Mouse (Mus musculus) midbrain, embryonic 14.5 days (tissue): ENCODE measurements around the gene Txk. TPM values are rescaled to one million over a fixed set of nuclear protein-coding genes. Genes with fewer than 3 reads are reported as not detected.

Experiments
- ATAC-seq: fragments of 200-750 bp; cut with Nextera tagmentation; 2 replicates; pipeline ENCODE4 v1.8.0; 2017; ENCODE audit warnings: moderate number of reproducible peaks, moderate library complexity; ENCODE audit not compliant: low FRiP score, low TSS enrichment
- DNase-seq: peaks from one replicate; pipeline ENCODE4 v3.0.0-alpha.2; 2015
- H3K27ac ChIP-seq: fragments of 300-500 bp; sonication (generic); replicated peaks from 2 replicates; pipeline ENCODE4 v1.5.1; 2014; ENCODE audit warnings: mild to moderate bottlenecking, low read depth, low read length, moderate library complexity
- H3K27me3 ChIP-seq: fragments of 300-500 bp; sonication (generic); 2 replicates; pipeline ENCODE4 v1.6.1; 2014; ENCODE audit warnings: low read length, control low read depth, mixed read lengths; ENCODE audit not compliant: control insufficient read depth, insufficient read depth
- H3K36me3 ChIP-seq: fragments of 300-500 bp; sonication (generic); 2 replicates; pipeline ENCODE4 v1.6.1; 2014; ENCODE audit warnings: low read length, control low read depth; ENCODE audit not compliant: control insufficient read depth, insufficient read depth
- H3K4me1 ChIP-seq: fragments of 300-500 bp; sonication (generic); 2 replicates; pipeline ENCODE4 v1.6.1; 2014; ENCODE audit warnings: mild to moderate bottlenecking, antibody characterized with exemption, low read length, control low read depth; ENCODE audit not compliant: control insufficient read depth, insufficient read depth
- H3K4me2 ChIP-seq: fragments of 300-500 bp; sonication (generic); 2 replicates; pipeline ENCODE4 v1.6.1; 2014; ENCODE audit warnings: mild to moderate bottlenecking, low read length, moderate library complexity
- H3K4me3 ChIP-seq: fragments of 300-500 bp; sonication (generic); replicated peaks from 2 replicates; pipeline ENCODE4 v1.5.1; 2014; ENCODE audit warnings: low read depth, low read length
- H3K9ac ChIP-seq: fragments of 300-500 bp; sonication (generic); replicated peaks from 2 replicates; pipeline ENCODE4 v1.6.1; 2014; ENCODE audit warnings: mild to moderate bottlenecking, low read length, moderate library complexity
- H3K9me3 ChIP-seq: fragments of 300-500 bp; sonication (generic); 2 replicates; pipeline ENCODE4 v1.6.1; 2016; ENCODE audit warnings: low read length, control low read depth, mixed read lengths; ENCODE audit not compliant: control insufficient read depth
- WGBS: fragments of 180-500 bp; shearing (Covaris S2); extraction: QIAGEN DNeasy Blood & Tissue Kit; methylation state at CpG from one replicate; pipeline ENCODE4 v1.1.7; 2014; 5-methylcytosine and 5-hydroxymethylcytosine counted together
- polyA plus RNA-seq: library from polyadenylated mRNA; unstranded; fragments of >200 nt; fragmentation: Nextera tagmentation; extraction: Ambion mirVana; gene quantifications from 2 replicates; pipeline ENCODE4 v1.2.1, GENCODE M21; 2014

Gene Txk
- polyA plus RNA-seq, 1 experiment from 2014 or later, result 0.12 TPM

DNA sequence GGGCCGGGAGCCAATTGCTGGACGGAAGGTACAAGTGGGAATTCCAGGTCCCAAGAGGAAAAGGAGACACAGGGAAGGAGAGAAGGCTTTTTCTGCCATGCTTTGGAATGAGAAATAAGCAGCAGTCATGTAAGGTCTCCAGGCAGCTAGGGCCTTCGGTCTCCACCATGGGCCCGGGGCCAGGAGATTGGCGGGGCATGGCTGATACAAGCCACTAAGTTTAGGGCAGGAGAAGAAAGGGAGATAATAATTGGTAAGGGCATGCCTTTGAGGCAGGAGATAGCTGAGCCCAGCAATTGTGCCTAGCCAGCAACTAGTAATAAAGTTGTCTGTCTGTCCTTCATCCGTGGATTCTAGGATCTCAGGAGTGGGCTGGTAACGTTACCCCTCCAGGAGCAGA is 30.5 kb upstream of the Txk start:
- no peak for ATAC-seq
- no peaks in the 10 kb centered on the region for H3K27me3 ChIP-seq
- 94% methylated on average over 7 of the region's 7 CpGs for WGBS
- H3K9ac ChIP-seq, result no peak overlapping the region
- no peaks in the 10 kb centered on the region for H3K4me1 ChIP-seq
- H3K9me3 ChIP-seq, result no peaks in the 10 kb centered on the region
- no peak overlapping the region for H3K4me3 ChIP-seq
- H3K27ac ChIP-seq, result no peak overlapping the region
- no peaks in the 10 kb centered on the region for H3K36me3 ChIP-seq
- no peak for DNase-seq
- no peak overlapping the region for H3K4me2 ChIP-seq

- Histone ChIP-seq H3K4me2 (no peak overlapping the region), H3K4me1 (no peaks in the 10 kb centered on the region), H3K4me3 (no peak overlapping the region), H3K27me3 (no peaks in the 10 kb centered on the region), H3K36me3 (no peaks in the 10 kb centered on the region), H3K9me3 (no peaks in the 10 kb centered on the region), H3K9ac (no peak overlapping the region), H3K27ac (no peak overlapping the region)
- ATAC-seq (no peak), DNase-seq (no peak)
- WGBS, result 90% methylated on average over 11 of the region's 11 CpGs
These were observed 29.2 kb upstream of the Txk start for GRCm38 (mm10) chr5:72781776-72782175.

- no peak overlapping the region for H3K4me3 ChIP-seq
- H3K27me3 ChIP-seq, result no peaks in the 10 kb centered on the region
- H3K4me2 ChIP-seq, result no peak overlapping the region
- DNase-seq (no peak), ATAC-seq (no peak)
- H3K9ac ChIP-seq, result no peak overlapping the region
- no peak overlapping the region for H3K27ac ChIP-seq
- no peaks in the 10 kb centered on the region for H3K4me1 ChIP-seq
- 90% methylated on average over 2 of the region's 2 CpGs for WGBS
- no peaks in the 10 kb centered on the region for H3K9me3 ChIP-seq
- H3K36me3 ChIP-seq, result no peaks in the 10 kb centered on the region
These were observed 24.0 kb upstream of the Txk start for GRCm38 (mm10) chr5:72776595-72776994.

- 73% methylated on average over 2 of the region's 2 CpGs for WGBS
- ATAC-seq (no peak), DNase-seq (no peak)
- Histone ChIP-seq H3K4me3 (no peak overlapping the region), H3K27ac (no peak overlapping the region), H3K27me3 (no peaks in the 10 kb centered on the region), H3K4me1 (no peaks in the 10 kb centered on the region), H3K9me3 (no peaks in the 10 kb centered on the region), H3K9ac (no peak overlapping the region), H3K36me3 (no peaks in the 10 kb centered on the region), H3K4me2 (no peak overlapping the region)
These were observed 23.6 kb upstream of the Txk start for GRCm38 (mm10) chr5:72776127-72776526.

DNA sequence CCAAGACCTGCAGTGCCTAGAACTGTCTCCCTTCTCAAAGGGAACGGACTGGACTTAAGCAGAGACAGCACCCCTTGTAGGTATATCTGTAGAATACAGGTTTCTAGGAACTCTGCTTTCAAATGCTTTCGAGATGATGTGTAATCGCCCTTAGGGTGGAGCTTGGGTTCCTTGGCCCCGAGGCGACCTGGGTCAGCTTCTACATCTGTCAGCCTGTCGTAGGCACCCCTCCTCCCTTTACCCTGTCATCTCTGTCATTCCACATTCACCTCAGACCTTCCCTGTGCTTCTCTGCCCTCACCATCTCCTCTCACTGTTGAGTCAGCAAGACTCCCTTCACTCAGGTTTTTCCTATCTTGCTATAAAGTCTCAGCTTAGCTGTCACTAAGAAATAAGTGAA is 17.3 kb upstream of the Txk start:
- no peak for ATAC-seq
- no peaks in the 10 kb centered on the region for H3K4me1 ChIP-seq
- DNase-seq, result no peak
- 82% methylated on average over 6 of the region's 6 CpGs for WGBS
- no peaks in the 10 kb centered on the region for H3K9me3 ChIP-seq
- H3K27ac ChIP-seq, result no peak overlapping the region
- no peaks in the 10 kb centered on the region for H3K27me3 ChIP-seq
- H3K4me2 ChIP-seq, result no peak overlapping the region
- no peak overlapping the region for H3K4me3 ChIP-seq
- H3K9ac ChIP-seq, result no peak overlapping the region
- H3K36me3 ChIP-seq, result no peaks in the 10 kb centered on the region

DNA sequence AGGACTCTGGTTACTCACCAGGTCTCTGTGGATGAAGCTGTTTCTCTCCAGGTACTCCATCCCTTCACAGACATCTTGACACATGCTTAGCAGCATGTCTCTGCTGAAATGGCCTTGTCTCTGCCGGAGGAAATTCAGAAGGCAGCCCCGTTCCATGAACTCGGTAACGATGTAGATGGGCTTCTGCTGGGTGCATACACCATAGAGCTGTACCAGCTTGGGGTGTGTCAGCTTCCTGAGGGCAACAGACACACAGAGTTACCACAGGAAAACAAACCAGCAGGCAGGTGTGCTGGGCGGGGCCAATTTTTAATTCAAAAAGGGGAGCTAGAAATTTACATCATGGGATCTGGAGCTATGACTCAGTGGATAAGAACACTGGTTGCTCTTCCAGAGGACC is 11.0 kb upstream of the Txk start:
- no peaks in the 10 kb centered on the region for H3K27me3 ChIP-seq
- no peak overlapping the region for H3K27ac ChIP-seq
- H3K4me1 ChIP-seq, result no peaks in the 10 kb centered on the region
- DNase-seq, result no peak
- H3K4me3 ChIP-seq, result no peak overlapping the region
- no peak overlapping the region for H3K9ac ChIP-seq
- no peaks in the 10 kb centered on the region for H3K36me3 ChIP-seq
- WGBS, result 89% methylated on average over 5 of the region's 5 CpGs
- H3K4me2 ChIP-seq, result no peak overlapping the region
- no peaks in the 10 kb centered on the region for H3K9me3 ChIP-seq
- ATAC-seq, result no peak

GRCm38 (mm10) chr5:72763025-72763424 is 10.4 kb upstream of the Txk start:
- no peak overlapping the region for H3K4me3 ChIP-seq
- H3K4me1 ChIP-seq, result no peaks in the 10 kb centered on the region
- H3K27me3 ChIP-seq, result no peaks in the 10 kb centered on the region
- ATAC-seq (no peak), DNase-seq (no peak)
- H3K9ac ChIP-seq, result no peak overlapping the region
- H3K27ac ChIP-seq, result no peak overlapping the region
- no peaks in the 10 kb centered on the region for H3K9me3 ChIP-seq
- 38% methylated on average over 3 of the region's 3 CpGs for WGBS
- no peaks in the 10 kb centered on the region for H3K36me3 ChIP-seq
- no peak overlapping the region for H3K4me2 ChIP-seq

GRCm38 (mm10) chr5:72761758-72762157 is 9.2 kb upstream of the Txk start:
- no peaks in the 10 kb centered on the region for H3K9me3 ChIP-seq
- ATAC-seq (no peak), DNase-seq (peak; percentile 37)
- H3K27ac ChIP-seq, result no peak overlapping the region
- H3K9ac ChIP-seq, result no peak overlapping the region
- H3K36me3 ChIP-seq, result no peaks in the 10 kb centered on the region
- no peak overlapping the region for H3K4me3 ChIP-seq
- WGBS, result 29% methylated on average over 5 of the region's 5 CpGs
- H3K27me3 ChIP-seq, result no peaks in the 10 kb centered on the region
- no peak overlapping the region for H3K4me2 ChIP-seq
- no peaks in the 10 kb centered on the region for H3K4me1 ChIP-seq

- WGBS, result 82% methylated on average over 5 of the region's 5 CpGs
- no peak for DNase-seq
- no peaks in the 10 kb centered on the region for H3K4me1 ChIP-seq
- no peaks in the 10 kb centered on the region for H3K27me3 ChIP-seq
- H3K4me2 ChIP-seq, result no peak overlapping the region
- H3K36me3 ChIP-seq, result no peaks in the 10 kb centered on the region
- H3K4me3 ChIP-seq, result no peak overlapping the region
- H3K9ac ChIP-seq, result no peak overlapping the region
- ATAC-seq, result no peak
- H3K27ac ChIP-seq, result no peak overlapping the region
- H3K9me3 ChIP-seq, result no peaks in the 10 kb centered on the region
These were observed 8.7 kb upstream of the Txk start for GRCm38 (mm10) chr5:72761237-72761636.
